Mouse (Mus musculus) MEL (cell line): Measurements from ENCODE around the gene Gm20388. TPM values are rescaled to one million over a fixed set of nuclear protein-coding genes. Genes with fewer than 3 reads are reported as not detected.

Experiments used
- DNase-seq: peaks from one replicate; pipeline ENCODE4 v3.0.0; 2011; ENCODE audit warnings: low read depth, low spot score
- H3K27ac ChIP-seq: 2 replicates; pipeline ENCODE4 v1.5.1; 2012; ENCODE audit warnings: low read depth, mild to moderate bottlenecking, control low read depth, low read length, moderate library complexity; ENCODE audit not compliant: control insufficient read depth
- H3K27me3 ChIP-seq, 2 experiments: fragments of 150-350 bp in 1 of 2; sonication (generic) in 1 of 2; 2 replicates each; pipeline ENCODE4 v1.6.1; 2012; ENCODE audit warnings: low read length in 2 of 2, mild to moderate bottlenecking in 2 of 2, improper control_type of control experiment in 1 of 2, moderate library complexity in 1 of 2; ENCODE audit not compliant: insufficient read depth in 2 of 2, control insufficient read depth in 1 of 2
- H3K36me3 ChIP-seq, 2 experiments: 2 replicates each; pipeline ENCODE4 v1.6.1; 2012 to 2014; ENCODE audit warnings: low read length in 2 of 2, improper control_type of control experiment in 1 of 2, inconsistent platforms in 1 of 2, mild to moderate bottlenecking in 1 of 2; ENCODE audit not compliant: insufficient read depth in 2 of 2, control insufficient read depth in 1 of 2
- H3K4me1 ChIP-seq, 2 experiments: fragments of 150-350 bp in 1 of 2; sonication (generic) in 1 of 2; 2 replicates each; pipeline ENCODE4 v1.6.1; 2012; ENCODE audit warnings: low read length in 2 of 2, improper control_type of control experiment in 1 of 2, mild to moderate bottlenecking in 1 of 2; ENCODE audit not compliant: insufficient read depth in 2 of 2, control insufficient read depth in 1 of 2
- H3K4me3 ChIP-seq, 2 experiments: fragments of 150-350 bp in 1 of 2; sonication (generic) in 1 of 2; 2 replicates each; pipeline ENCODE4 v1.5.1; 2012; ENCODE audit warnings: low read depth in 2 of 2, low read length in 2 of 2, mild to moderate bottlenecking in 2 of 2, moderate library complexity in 2 of 2, control low read depth in 1 of 2, improper control_type of control experiment in 1 of 2; ENCODE audit not compliant: control insufficient read depth in 1 of 2, insufficient read depth in 1 of 2
- H3K79me2 ChIP-seq: 2 replicates; pipeline ENCODE4 v1.6.1; 2012; ENCODE audit warnings: mild to moderate bottlenecking, low read length, moderate library complexity; ENCODE audit not compliant: control insufficient read depth, poor library complexity, insufficient read depth
- H3K9ac ChIP-seq: 2 replicates; pipeline ENCODE4 v1.6.1; 2012; ENCODE audit warnings: low read depth, mild to moderate bottlenecking, control low read depth, low read length, moderate library complexity; ENCODE audit not compliant: control insufficient read depth, poor library complexity, severe bottlenecking
- H3K9me3 ChIP-seq: fragments of 150-350 bp; sonication (generic); replicated peaks from 2 replicates; pipeline ENCODE4 v1.6.1; 2012; ENCODE audit warnings: mild to moderate bottlenecking, low read length, improper control_type of control experiment, moderate library complexity; ENCODE audit not compliant: insufficient read depth
- BHLHE40 ChIP-seq: IDR thresholded peaks from 2 replicates; pipeline ENCODE4 v1.6.1; 2012; ENCODE audit warnings: low read depth, mild to moderate bottlenecking, inconsistent platforms, low read length, improper control_type of control experiment, borderline replicate concordance
- CTCF ChIP-seq, 3 experiments: IDR thresholded peaks in 2 of 3; conservative IDR thresholded peaks in 1 of 3; 2 replicates each; pipeline ENCODE4 v1.5.1; 2011 to 2012; ENCODE audit warnings: low read length in 3 of 3, low read depth in 2 of 3, mild to moderate bottlenecking in 2 of 3, improper control_type of control experiment in 1 of 3, inconsistent platforms in 1 of 3, mixed read lengths in 1 of 3, moderate library complexity in 1 of 3; ENCODE audit not compliant: control insufficient read depth in 1 of 3, insufficient read depth in 1 of 3, poor library complexity in 1 of 3, severe bottlenecking in 1 of 3
- E2F4 ChIP-seq: IDR thresholded peaks from 2 replicates; pipeline ENCODE4 v1.6.1; 2011; ENCODE audit warnings: low read depth, low read length, improper control_type of control experiment, borderline replicate concordance
- ELF1 ChIP-seq: IDR thresholded peaks from 2 replicates; pipeline ENCODE4 v1.6.1; 2014; ENCODE audit warnings: low read depth, mild to moderate bottlenecking, inconsistent platforms, low read length, improper control_type of control experiment, moderate library complexity
- KAT2A ChIP-seq: conservative IDR thresholded peaks from 2 replicates; pipeline ENCODE4 v1.6.1; 2012; ENCODE audit warnings: low read depth, low read length, improper control_type of control experiment, inconsistent platforms
- MAX ChIP-seq: IDR thresholded peaks from 2 replicates; pipeline ENCODE4 v1.6.1; 2011; ENCODE audit warnings: low read length, improper control_type of control experiment
- MYC ChIP-seq: IDR thresholded peaks from 2 replicates; pipeline ENCODE4 v1.6.1; 2011; ENCODE audit warnings: low read depth, mild to moderate bottlenecking, low read length, improper control_type of control experiment, moderate library complexity
- NELFE ChIP-seq: IDR thresholded peaks from 2 replicates; pipeline ENCODE4 v1.6.1; 2011; ENCODE audit warnings: low read depth, low read length, improper control_type of control experiment
- NRF1 ChIP-seq: IDR thresholded peaks from 2 replicates; pipeline ENCODE4 v1.6.1; 2014; ENCODE audit warnings: low read depth, mild to moderate bottlenecking, inconsistent platforms, low read length, improper control_type of control experiment, moderate library complexity; ENCODE audit not compliant: poor library complexity, insufficient read depth, severe bottlenecking
- POLR2A ChIP-seq, 2 experiments: IDR thresholded peaks; 2 replicates each; pipeline ENCODE4 v1.6.1; 2011 to 2012; ENCODE audit warnings: low read length in 2 of 2, mild to moderate bottlenecking in 2 of 2, control low read depth in 1 of 2, improper control_type of control experiment in 1 of 2, low read depth in 1 of 2, moderate library complexity in 1 of 2; ENCODE audit not compliant: control insufficient read depth in 1 of 2, insufficient read depth in 1 of 2, poor library complexity in 1 of 2
- RAD21 ChIP-seq: IDR thresholded peaks from 2 replicates; pipeline ENCODE4 v1.6.1; 2011; ENCODE audit warnings: mild to moderate bottlenecking, low read depth, low read length, improper control_type of control experiment
- RCOR1 ChIP-seq: IDR thresholded peaks from 2 replicates; pipeline ENCODE4 v1.6.1; 2012; ENCODE audit warnings: low read depth, mild to moderate bottlenecking, inconsistent platforms, low read length, improper control_type of control experiment
- SMC3 ChIP-seq: IDR thresholded peaks from 2 replicates; pipeline ENCODE4 v1.6.1; 2011; ENCODE audit warnings: low read depth, low read length, improper control_type of control experiment
- TAL1 ChIP-seq: IDR thresholded peaks from 2 replicates; pipeline ENCODE4 v1.6.1; 2012; ENCODE audit warnings: mild to moderate bottlenecking, inconsistent platforms, low read length, moderate library complexity, mixed read lengths
- TCF12 ChIP-seq: IDR thresholded peaks from 2 replicates; pipeline ENCODE4 v1.6.1; 2014; ENCODE audit warnings: low read depth, mild to moderate bottlenecking, inconsistent platforms, low read length, improper control_type of control experiment, moderate library complexity
- UBTF ChIP-seq: IDR thresholded peaks from 2 replicates; pipeline ENCODE4 v1.6.1; 2012; ENCODE audit warnings: low read depth, mild to moderate bottlenecking, inconsistent platforms, low read length, improper control_type of control experiment, moderate library complexity, borderline replicate concordance; ENCODE audit not compliant: insufficient read depth
- USF1 ChIP-seq: IDR thresholded peaks from 2 replicates; pipeline ENCODE4 v1.6.1; 2014; ENCODE audit warnings: low read depth, mild to moderate bottlenecking, inconsistent platforms, low read length, improper control_type of control experiment, moderate library complexity
- USF2 ChIP-seq, 2 experiments: IDR thresholded peaks; 2 replicates each; pipeline ENCODE4 v1.6.1; 2011 to 2012; ENCODE audit warnings: improper control_type of control experiment in 2 of 2, low read length in 2 of 2, borderline replicate concordance in 1 of 2, inconsistent platforms in 1 of 2, low read depth in 1 of 2, mild to moderate bottlenecking in 1 of 2; ENCODE audit not compliant: insufficient read depth in 1 of 2
- ZC3H11A ChIP-seq: IDR thresholded peaks from 2 replicates; pipeline ENCODE4 v1.6.1; 2012; ENCODE audit warnings: low read depth, mild to moderate bottlenecking, inconsistent platforms, low read length, improper control_type of control experiment
- ZNF384 ChIP-seq: IDR thresholded peaks from 2 replicates; pipeline ENCODE4 v1.6.1; 2012; ENCODE audit warnings: low read depth, mild to moderate bottlenecking, inconsistent platforms, low read length, improper control_type of control experiment
- polyA plus RNA-seq, 2 experiments: library from polyadenylated mRNA; stranded (reverse) in 1 of 2; unstranded in 1 of 2; fragments of >175 nt in 1 of 2; fragments of >200 nt in 1 of 2; gene quantifications; 2 replicates each; pipeline versions ENCODE4 v1.2.1 to v1.2.4; 2012; ENCODE audit warnings: low replicate concordance in 2 of 2, low read depth in 1 of 2; ENCODE audit not compliant: insufficient read length in 2 of 2, insufficient read depth in 1 of 2, missing spikeins in 1 of 2
- total RNA-seq: library from RNA; depleted of rRNA; stranded (reverse); fragments of 300-350 nt; gene quantifications from 2 replicates; pipeline ENCODE4 v1.2.3, GENCODE M21; 2012

Gm20388 gene
- total and polyA plus RNA-seq, 3 experiments, result 11.1 to 17.8 TPM; not detected in 1

DNA sequence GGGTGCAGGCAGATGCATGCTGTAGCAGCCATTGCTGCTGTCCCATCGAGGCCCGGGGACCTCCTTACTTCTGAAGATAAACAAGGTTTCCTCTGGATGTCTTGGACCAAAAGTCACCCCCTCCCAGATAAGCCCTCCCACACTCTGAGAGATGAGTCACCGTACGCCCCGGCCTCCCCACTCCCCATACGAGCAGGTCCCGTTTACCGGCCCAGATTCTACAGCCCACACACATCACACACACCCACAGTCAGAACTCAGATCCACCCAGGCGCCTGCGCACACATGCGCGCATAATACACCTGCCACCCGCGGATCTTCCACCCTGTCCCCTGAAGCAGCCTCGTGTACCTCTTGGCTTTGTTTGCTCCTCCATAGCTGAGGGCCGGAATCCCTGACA, 1823.6 kb downstream of the Gm20388 start:
- no peak for DNase-seq
- H3K4me1 ChIP-seq, result no peaks in the 10 kb centered on the region
- no peak for TF ChIP-seq ZNF384
- H3K4me3 ChIP-seq, result no peak overlapping the region
- no peaks in the 10 kb centered on the region for H3K27me3 ChIP-seq
- no peaks in the 10 kb centered on the region for H3K9me3 ChIP-seq
- no peak overlapping the region for H3K9ac ChIP-seq
- no peak overlapping the region for H3K27ac ChIP-seq
- H3K79me2 ChIP-seq, result no peaks in the 10 kb centered on the region
- H3K36me3 ChIP-seq, result no peaks in the 10 kb centered on the region

DNA sequence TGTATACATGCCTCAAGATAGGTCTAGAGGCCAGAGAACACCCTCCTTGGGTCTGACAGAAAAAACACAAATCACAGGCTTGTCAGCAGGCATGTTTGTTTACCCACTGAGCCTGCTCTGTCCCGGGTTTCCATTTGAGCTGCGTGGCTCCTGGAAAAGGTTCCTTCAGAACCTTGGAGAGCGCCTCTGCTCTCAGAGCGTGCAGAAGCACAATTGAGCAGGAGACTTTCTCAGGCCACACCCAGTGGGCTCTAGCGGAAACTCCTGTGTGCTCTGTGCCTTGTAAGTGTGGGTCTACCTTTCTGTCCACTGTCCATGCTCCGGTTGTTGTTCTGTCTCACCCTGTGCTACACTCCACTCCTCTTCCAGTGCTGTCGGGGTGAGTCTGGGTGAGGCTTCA, 1825.6 kb downstream of the Gm20388 start:
- DNase-seq, result peak; percentile 44
- H3K36me3 ChIP-seq, result no peaks in the 10 kb centered on the region
- no peak overlapping the region for H3K4me3 ChIP-seq
- H3K27me3 ChIP-seq, result no peaks in the 10 kb centered on the region
- TF ChIP-seq ZC3H11A (no peak), E2F4 (no peak), USF1 (no peak), KAT2A (no peak), MYC (no peak), TAL1 (no peak), POLR2A (IDR thresholded peaks at IDR 0.05; ENCODE audit: control insufficient read depth in 1 of 2, insufficient read depth in 1 of 2, low read depth in 1 of 2, low read length in 2 of 2, poor library complexity in 1 of 2) (no peak), ELF1 (no peak), MAX (no peak), UBTF (no peak), BHLHE40 (no peak), CTCF (IDR thresholded peaks at IDR 0.05 in 2 of 3, conservative IDR thresholded peaks at IDR 0.05 in 1 of 3; ENCODE audit: control insufficient read depth in 1 of 3, insufficient read depth in 1 of 3, low read depth in 2 of 3, low read length in 3 of 3, poor library complexity in 1 of 3, severe bottlenecking in 1 of 3) (no peak), NRF1 (no peak), TCF12 (no peak), RAD21 (no peak), SMC3 (no peak), RCOR1 (no peak), NELFE (no peak), USF2 (IDR thresholded peaks at IDR 0.05; ENCODE audit: borderline replicate concordance in 1 of 2, insufficient read depth in 1 of 2, low read depth in 1 of 2, low read length in 2 of 2) (no peak)
- TF ChIP-seq, all 39 proteins: peak for 0
- H3K79me2 ChIP-seq, result no peaks in the 10 kb centered on the region
- H3K4me1 ChIP-seq, result no peaks in the 10 kb centered on the region
- no peak overlapping the region for H3K9ac ChIP-seq
- H3K9me3 ChIP-seq, result no peaks in the 10 kb centered on the region
- no peak overlapping the region for H3K27ac ChIP-seq
